Mouse (Mus musculus): ENCODE measurements around the gene 4933427D14Rik.

The 4933427D14Rik gene

GRCm38 (mm10) chr11:72145182-72145876 lies 61.9 kb downstream of the 4933427D14Rik start:
- TF ChIP-seq NANOG (IDR thresholded peaks at IDR 0.05; ENCODE audit: borderline replicate concordance, low read length) = no peak
- peak; percentile 87 for TF ChIP-seq CTCF (conservative IDR thresholded peaks at IDR 0.05; ENCODE audit: low read length)
- Histone ChIP-seq H3K36me3 (ENCODE audit: insufficient read depth, low read length) (no peaks in the 10 kb centered on the region), H3K27me3 (ENCODE audit: insufficient read depth, low read length) (peaks cover 16% of the 10 kb centered on the region), H3K9me3 (ENCODE audit: low read length) (no peaks in the 10 kb centered on the region), H3K4me3 (replicated peaks; ENCODE audit: low read length) (no peak overlapping the region), H3K4me1 (replicated peaks; ENCODE audit: low read depth, low read length) (peaks cover 24% of the 10 kb centered on the region)

- H3K4me3 ChIP-seq (replicated peaks; ENCODE audit: low read length) = peak overlapping the region; percentile 57
- H3K27me3 ChIP-seq (ENCODE audit: insufficient read depth, low read length) = peaks cover 37% of the 10 kb centered on the region
- no peaks in the 10 kb centered on the region for H3K36me3 ChIP-seq (ENCODE audit: insufficient read depth, low read length)
- TF ChIP-seq CTCF (conservative IDR thresholded peaks at IDR 0.05; ENCODE audit: low read length) (no peak), POU5F1 (IDR thresholded peaks at IDR 0.05; ENCODE audit: borderline replicate concordance, low read length) (no peak), NANOG (IDR thresholded peaks at IDR 0.05; ENCODE audit: borderline replicate concordance, low read length) (no peak)
- H3K4me1 ChIP-seq (replicated peaks; ENCODE audit: low read depth, low read length) = peaks cover 17% of the 10 kb centered on the region
- no peaks in the 10 kb centered on the region for H3K9me3 ChIP-seq (ENCODE audit: low read length)
Measured at GRCm38 (mm10) chr11:72142889-72143288, 64.4 kb downstream of the 4933427D14Rik start.

- peaks cover 28% of the 10 kb centered on the region for H3K4me1 ChIP-seq (replicated peaks; ENCODE audit: low read depth, low read length)
- no peaks in the 10 kb centered on the region for H3K9me3 ChIP-seq (ENCODE audit: low read length)
- peaks cover 57% of the 10 kb centered on the region for H3K27me3 ChIP-seq (ENCODE audit: insufficient read depth, low read length)
- no peak overlapping the region for H3K4me3 ChIP-seq (replicated peaks; ENCODE audit: low read length)
- TF ChIP-seq NANOG (IDR thresholded peaks at IDR 0.05; ENCODE audit: borderline replicate concordance, low read length) (no peak), POU5F1 (IDR thresholded peaks at IDR 0.05; ENCODE audit: borderline replicate concordance, low read length) (no peak), CTCF (conservative IDR thresholded peaks at IDR 0.05; ENCODE audit: low read length) (no peak)
- H3K36me3 ChIP-seq (ENCODE audit: insufficient read depth, low read length) = no peaks in the 10 kb centered on the region
Measured at GRCm38 (mm10) chr11:72140198-72140597, 67.1 kb downstream of the 4933427D14Rik start.

GRCm38 (mm10) chr11:72136231-72136982 lies 70.9 kb downstream of the 4933427D14Rik start:
- Histone ChIP-seq H3K4me3 (replicated peaks; ENCODE audit: low read length) (peak overlapping the region; percentile 80), H3K36me3 (ENCODE audit: insufficient read depth, low read length) (no peaks in the 10 kb centered on the region), H3K27me3 (ENCODE audit: insufficient read depth, low read length) (peaks cover 87% of the 10 kb centered on the region), H3K4me1 (replicated peaks; ENCODE audit: low read depth, low read length) (peaks cover 43% of the 10 kb centered on the region), H3K9me3 (ENCODE audit: low read length) (no peaks in the 10 kb centered on the region)
- TF ChIP-seq NANOG (IDR thresholded peaks at IDR 0.05; ENCODE audit: borderline replicate concordance, low read length) = no peak
- TF ChIP-seq CTCF (conservative IDR thresholded peaks at IDR 0.05; ENCODE audit: low read length) = no peak
- TF ChIP-seq POU5F1 (IDR thresholded peaks at IDR 0.05; ENCODE audit: borderline replicate concordance, low read length) = no peak

GRCm38 (mm10) chr11:72135383-72136158 lies 71.7 kb downstream of the 4933427D14Rik start, which contains the start of gene Pitpnm3:
Gene Pitpnm3 (minus strand): TSS chr11:72135778.
- Histone ChIP-seq H3K4me3 (replicated peaks; ENCODE audit: low read length) (peak within 1 kb of the TSS; percentile 80), H3K36me3 (ENCODE audit: insufficient read depth, low read length) (no peaks in the 10 kb centered on the region), H3K9me3 (ENCODE audit: low read length) (no peaks in the 10 kb centered on the region), H3K4me1 (replicated peaks; ENCODE audit: low read depth, low read length) (peaks cover 51% of the 10 kb centered on the region), H3K27me3 (ENCODE audit: insufficient read depth, low read length) (peaks cover 81% of the 10 kb centered on the region)
- no peak for TF ChIP-seq POU5F1 (IDR thresholded peaks at IDR 0.05; ENCODE audit: borderline replicate concordance, low read length)
- no peak for TF ChIP-seq CTCF (conservative IDR thresholded peaks at IDR 0.05; ENCODE audit: low read length)
- TF ChIP-seq NANOG (IDR thresholded peaks at IDR 0.05; ENCODE audit: borderline replicate concordance, low read length) = no peak

- Histone ChIP-seq H3K36me3 (ENCODE audit: insufficient read depth, low read length) (no peaks in the 10 kb centered on the region), H3K9me3 (ENCODE audit: low read length) (no peaks in the 10 kb centered on the region)
Measured at GRCm38 (mm10) chr11:72134536-72135382, 72.5 kb downstream of the 4933427D14Rik start.

GRCm38 (mm10) chr11:72133075-72133474 lies 74.2 kb downstream of the 4933427D14Rik start:
- peaks cover 64% of the 10 kb centered on the region for H3K4me1 ChIP-seq (replicated peaks; ENCODE audit: low read depth, low read length)
- H3K27me3 ChIP-seq (ENCODE audit: insufficient read depth, low read length) = peaks cover 78% of the 10 kb centered on the region
- no peaks in the 10 kb centered on the region for H3K36me3 ChIP-seq (ENCODE audit: insufficient read depth, low read length)
- TF ChIP-seq NANOG (IDR thresholded peaks at IDR 0.05; ENCODE audit: borderline replicate concordance, low read length) (no peak), CTCF (conservative IDR thresholded peaks at IDR 0.05; ENCODE audit: low read length) (no peak), POU5F1 (IDR thresholded peaks at IDR 0.05; ENCODE audit: borderline replicate concordance, low read length) (no peak)
- H3K4me3 ChIP-seq (replicated peaks; ENCODE audit: low read length) = no peak overlapping the region
- no peaks in the 10 kb centered on the region for H3K9me3 ChIP-seq (ENCODE audit: low read length)

More at GRCm38 (mm10) chr11:72134536-72135382, 72.5 kb downstream of the 4933427D14Rik start:
- TF ChIP-seq POU5F1 (IDR thresholded peaks at IDR 0.05; ENCODE audit: borderline replicate concordance, low read length) (no peak), CTCF (conservative IDR thresholded peaks at IDR 0.05; ENCODE audit: low read length) (no peak), NANOG (IDR thresholded peaks at IDR 0.05; ENCODE audit: borderline replicate concordance, low read length) (no peak)
- peaks cover 84% of the 10 kb centered on the region for H3K27me3 ChIP-seq (ENCODE audit: insufficient read depth, low read length)
- peaks cover 59% of the 10 kb centered on the region for H3K4me1 ChIP-seq (replicated peaks; ENCODE audit: low read depth, low read length)
- H3K4me3 ChIP-seq (replicated peaks; ENCODE audit: low read length) = peak overlapping the region; percentile 80
